Mouse (Mus musculus) lung, embryonic 15.5 days (tissue): ENCODE measurements around the gene Coro2a. TPM values are rescaled to one million over a fixed set of nuclear protein-coding genes. Genes with fewer than 3 reads are reported as not detected.
A peak's percentile ranks its signal among the peaks of the same experiment; 100 is the strongest.

Experiments
- ATAC-seq: fragments of 200-750 bp; cut with Nextera tagmentation; 2 replicates; pipeline ENCODE4 v1.8.0; 2017; ENCODE audit warnings: moderate number of reproducible peaks, borderline replicate concordance; ENCODE audit not compliant: low FRiP score, low TSS enrichment; ENCODE audit errors: extremely low read depth
- H3K27ac ChIP-seq: fragments of 300-500 bp; sonication (generic); 2 replicates; pipeline ENCODE4 v1.5.1; 2015; ENCODE audit warnings: moderate library complexity, mild to moderate bottlenecking, inconsistent platforms
- H3K27me3 ChIP-seq: fragments of 300-500 bp; sonication (generic); 2 replicates; pipeline ENCODE4 v1.6.1; 2015; ENCODE audit warnings: inconsistent platforms
- H3K36me3 ChIP-seq: fragments of 300-500 bp; sonication (generic); 2 replicates; pipeline ENCODE4 v1.6.1; 2015; ENCODE audit warnings: inconsistent platforms
- H3K4me1 ChIP-seq: fragments of 300-500 bp; sonication (generic); 2 replicates; pipeline ENCODE4 v1.6.1; 2015; ENCODE audit warnings: inconsistent platforms
- H3K4me2 ChIP-seq: fragments of 300-500 bp; sonication (generic); 2 replicates; pipeline ENCODE4 v1.6.1; 2015; ENCODE audit warnings: inconsistent platforms, mild to moderate bottlenecking, moderate library complexity
- H3K4me3 ChIP-seq: fragments of 300-500 bp; sonication (generic); 2 replicates; pipeline ENCODE4 v1.5.1; 2015; ENCODE audit warnings: mild to moderate bottlenecking, inconsistent platforms
- H3K9ac ChIP-seq: fragments of 300-500 bp; sonication (generic); 2 replicates; pipeline ENCODE4 v1.6.1; 2015; ENCODE audit warnings: inconsistent platforms
- H3K9me3 ChIP-seq: fragments of 300-500 bp; sonication (generic); 2 replicates; pipeline ENCODE4 v1.6.1; 2016; ENCODE audit warnings: inconsistent platforms
- WGBS: fragments of 180-500 bp; shearing (Covaris S2); methylation state at CpG from one replicate; pipeline ENCODE4 v1.1.7; 2015; 5-methylcytosine and 5-hydroxymethylcytosine counted together
- polyA plus RNA-seq: library from polyadenylated mRNA; unstranded; fragments of >200 nt; fragmentation: Nextera tagmentation; extraction: Ambion mirVana; gene quantifications from 2 replicates; pipeline ENCODE4 v1.2.1, GENCODE M21; 2015

Coro2a gene
- polyA plus RNA-seq, 1 experiment from 2014 or later = 5.3 TPM

DNA sequence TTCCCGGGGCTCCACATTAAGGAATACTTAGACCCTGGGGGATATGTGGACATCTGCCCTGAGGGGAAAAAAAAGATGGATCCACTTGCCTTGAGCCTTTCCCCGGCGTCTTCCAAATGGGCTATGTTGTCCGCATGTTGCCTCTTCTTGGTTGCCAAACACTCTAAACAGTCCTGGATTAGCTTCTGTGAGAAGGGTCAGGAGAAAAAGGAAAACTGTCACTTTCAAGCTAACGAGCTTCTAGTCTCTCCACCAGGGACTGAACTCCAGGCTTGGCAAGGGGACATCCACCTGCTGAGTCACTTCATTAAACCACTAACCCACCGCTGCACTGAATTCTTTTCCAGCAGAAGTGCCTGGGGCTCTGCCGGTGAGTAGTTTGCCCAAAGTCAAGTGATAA lies 69.1 kb downstream of the Coro2a start:
- Histone ChIP-seq H3K27me3 (peaks cover 44% of the 10 kb centered on the region), H3K4me2 (no peak overlapping the region), H3K27ac (no peak overlapping the region), H3K4me3 (no peak overlapping the region), H3K9ac (no peak overlapping the region), H3K4me1 (peaks cover 20% of the 10 kb centered on the region), H3K36me3 (no peaks in the 10 kb centered on the region), H3K9me3 (no peaks in the 10 kb centered on the region)
- no peak for ATAC-seq
- WGBS = 77% methylated on average over 7 of the region's 7 CpGs

DNA sequence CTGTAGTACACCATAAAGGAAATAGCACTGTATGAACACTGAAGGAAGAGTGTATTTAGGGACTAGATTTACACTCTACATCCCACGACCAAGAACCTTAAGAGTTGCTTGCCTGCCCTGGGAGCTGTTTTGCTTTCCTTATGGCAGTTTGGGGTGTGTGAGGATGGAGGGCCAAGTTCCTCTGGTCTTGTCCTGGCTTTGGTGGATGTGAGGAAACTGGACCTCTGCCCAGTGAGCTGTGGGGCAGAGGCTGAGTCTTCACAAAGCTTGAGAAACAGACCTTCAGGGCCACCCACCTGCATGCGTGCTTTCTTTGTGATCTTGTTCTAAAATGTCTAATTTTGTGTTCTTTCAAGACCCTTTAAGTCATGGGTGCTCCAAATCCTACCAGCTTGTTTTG lies 69.5 kb downstream of the Coro2a start:
- Histone ChIP-seq H3K27ac (no peak overlapping the region), H3K27me3 (peaks cover 40% of the 10 kb centered on the region), H3K4me1 (peaks cover 20% of the 10 kb centered on the region), H3K4me3 (no peak overlapping the region), H3K36me3 (no peaks in the 10 kb centered on the region), H3K9me3 (no peaks in the 10 kb centered on the region), H3K4me2 (no peak overlapping the region), H3K9ac (no peak overlapping the region)
- no peak for ATAC-seq
- 66% methylated on average over 2 of the region's 2 CpGs for WGBS

DNA sequence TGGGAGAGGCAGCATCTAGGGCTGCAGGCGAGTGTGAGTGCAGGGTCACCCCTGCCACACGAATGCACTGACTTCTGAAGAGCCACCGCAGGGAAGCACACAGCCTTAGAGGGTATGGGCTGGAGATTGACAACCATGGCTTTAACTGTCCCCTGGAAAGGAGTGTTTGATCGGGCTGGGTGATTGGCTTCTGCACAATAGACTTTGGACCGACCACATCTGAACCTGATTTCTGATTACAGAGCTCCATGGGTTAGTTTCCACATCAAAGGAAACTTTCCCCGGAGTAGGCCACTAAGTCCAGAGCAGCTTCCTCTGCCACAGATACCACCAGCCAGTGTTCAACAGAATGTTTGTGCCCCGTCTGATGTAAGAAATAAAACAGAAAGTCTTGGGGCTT lies 72.3 kb downstream of the Coro2a start:
- Histone ChIP-seq H3K4me2 (no peak overlapping the region), H3K4me1 (peaks cover 13% of the 10 kb centered on the region), H3K36me3 (no peaks in the 10 kb centered on the region), H3K9ac (no peak overlapping the region), H3K9me3 (no peaks in the 10 kb centered on the region), H3K27me3 (peaks cover 18% of the 10 kb centered on the region), H3K4me3 (no peak overlapping the region), H3K27ac (no peak overlapping the region)
- ATAC-seq = no peak
- 58% methylated on average over 7 of the region's 7 CpGs for WGBS

DNA sequence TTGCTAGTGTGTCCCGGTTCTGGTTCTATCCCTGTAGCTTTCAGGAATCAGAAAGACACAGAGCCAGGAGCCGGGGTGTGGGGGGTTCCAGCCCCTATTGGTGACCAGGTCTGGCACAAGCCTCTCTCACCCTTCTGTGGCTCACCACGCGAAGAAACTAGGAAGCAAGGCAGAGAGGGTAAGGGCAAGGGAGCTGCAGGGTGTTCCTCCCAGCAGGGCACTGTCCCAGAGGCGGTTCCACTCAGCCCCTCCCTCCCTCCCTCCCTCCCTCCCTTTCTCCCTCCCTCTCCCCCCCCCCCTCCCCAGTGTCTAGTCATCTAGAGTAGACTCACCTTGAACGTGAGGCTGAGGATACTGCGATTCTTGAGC lies 74.5 kb downstream of the Coro2a start:
- Histone ChIP-seq H3K9me3 (no peaks in the 10 kb centered on the region), H3K36me3 (no peaks in the 10 kb centered on the region), H3K27ac (no peak overlapping the region), H3K4me2 (peak overlapping the region; percentile 86), H3K27me3 (no peaks in the 10 kb centered on the region), H3K9ac (peak overlapping the region; percentile 46; the same call in 1 of the 2 replicates), H3K4me1 (peaks cover 5% of the 10 kb centered on the region; the same call in 1 of the 2 replicates), H3K4me3 (peak overlapping the region; percentile 38)
- 2% methylated on average over 7 of the region's 7 CpGs for WGBS
- ATAC-seq = peak; percentile 83; the same call in 1 of the 2 replicates

DNA sequence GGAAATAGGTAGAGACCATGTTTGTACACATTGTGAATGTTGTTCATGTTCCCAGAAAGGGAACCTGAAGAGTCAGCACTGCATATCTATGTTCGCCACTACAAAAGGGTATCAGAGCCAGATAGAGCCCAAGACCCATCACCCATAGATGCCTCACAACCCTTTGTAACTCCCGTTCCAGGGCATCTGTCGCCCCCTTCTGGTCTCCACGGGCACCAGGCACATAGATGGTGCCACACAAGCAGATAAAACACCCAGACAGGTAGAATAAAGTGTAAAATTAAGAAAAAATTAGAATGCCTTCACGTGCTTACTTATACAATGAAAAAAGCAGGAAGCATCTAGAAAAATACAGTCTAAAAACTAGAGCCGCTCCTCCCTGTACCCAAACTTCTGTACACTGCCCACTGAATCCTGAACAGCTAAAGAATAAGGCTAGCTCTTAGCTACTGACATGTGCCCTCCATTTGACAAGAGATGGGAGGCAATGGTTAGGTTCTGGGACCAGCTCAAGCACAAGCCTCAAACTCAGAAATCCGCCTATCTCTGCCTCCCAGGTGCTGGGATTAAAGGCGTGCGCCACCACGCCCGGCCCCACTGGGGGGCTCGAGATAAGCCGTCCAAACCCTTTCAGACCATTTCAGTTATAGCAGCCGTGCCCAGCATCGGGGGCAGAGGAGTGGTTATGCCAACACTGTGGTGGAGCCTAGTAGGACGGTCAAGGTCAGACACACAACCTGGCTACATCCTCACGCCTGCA lies 75.0 kb downstream of the Coro2a start:
- no peaks in the 10 kb centered on the region for H3K9me3 ChIP-seq
- peaks cover 5% of the 10 kb centered on the region; the same call in 1 of the 2 replicates for H3K4me1 ChIP-seq
- H3K4me3 ChIP-seq = peak overlapping the region; percentile 38
- H3K36me3 ChIP-seq = no peaks in the 10 kb centered on the region
- peak overlapping the region; percentile 86 for H3K4me2 ChIP-seq
- H3K27ac ChIP-seq = no peak overlapping the region
- WGBS = 23% methylated on average over 17 of the region's 17 CpGs
- H3K27me3 ChIP-seq = no peaks in the 10 kb centered on the region
- ATAC-seq = peak; percentile 29; the same call in 1 of the 2 replicates
- peak overlapping the region; percentile 46; the same call in 1 of the 2 replicates for H3K9ac ChIP-seq

DNA sequence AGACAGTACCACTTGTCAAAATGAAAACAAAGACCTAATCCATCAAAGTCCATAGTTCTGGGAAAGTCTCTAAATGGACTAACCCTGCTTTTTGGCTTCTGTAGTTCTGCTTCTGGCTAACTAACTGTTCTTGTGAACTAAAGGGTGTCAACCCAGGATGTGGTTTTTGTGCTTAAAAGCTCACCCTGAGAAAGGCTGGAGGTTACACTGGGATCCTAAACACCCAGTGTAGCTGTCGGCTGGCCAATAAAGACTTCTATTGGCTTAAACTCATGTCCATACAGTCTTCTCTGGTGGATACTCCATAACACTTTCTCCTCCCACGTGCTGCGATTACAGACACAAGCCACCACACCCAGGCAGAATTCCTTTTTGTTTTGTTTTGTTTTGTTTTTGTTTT lies 75.8 kb downstream of the Coro2a start:
- ATAC-seq = no peak
- Histone ChIP-seq H3K9me3 (no peaks in the 10 kb centered on the region), H3K4me3 (no peak overlapping the region), H3K9ac (no peak overlapping the region), H3K4me2 (no peak overlapping the region), H3K4me1 (peaks cover 5% of the 10 kb centered on the region; the same call in 1 of the 2 replicates), H3K27ac (no peak overlapping the region), H3K27me3 (no peaks in the 10 kb centered on the region), H3K36me3 (no peaks in the 10 kb centered on the region)
- 87% methylated on average over 3 of the region's 3 CpGs for WGBS

DNA sequence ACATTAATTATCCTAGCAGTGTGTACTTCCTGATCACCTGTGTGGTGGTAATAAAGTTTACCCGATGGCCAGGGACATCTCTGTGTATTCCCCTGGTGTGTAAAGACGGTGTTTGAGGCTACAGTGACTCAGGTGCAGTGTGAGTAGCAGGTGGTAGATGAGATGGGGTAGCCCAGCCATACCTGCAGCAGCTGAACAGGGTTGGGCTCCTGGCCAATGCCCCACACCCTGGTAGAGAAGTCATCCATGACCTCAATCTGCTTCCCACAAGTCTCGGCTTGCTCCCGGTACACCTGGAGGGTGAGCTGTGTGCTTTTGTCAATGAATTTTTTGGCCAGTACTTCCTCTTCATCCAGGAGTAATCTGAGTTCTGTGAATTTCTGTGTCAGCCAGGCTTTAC lies 78.7 kb downstream of the Coro2a start:
- Histone ChIP-seq H3K4me1 (peaks cover 5% of the 10 kb centered on the region; the same call in 1 of the 2 replicates), H3K36me3 (no peaks in the 10 kb centered on the region), H3K27ac (no peak overlapping the region), H3K4me2 (no peak overlapping the region), H3K4me3 (no peak overlapping the region), H3K27me3 (no peaks in the 10 kb centered on the region), H3K9me3 (no peaks in the 10 kb centered on the region), H3K9ac (no peak overlapping the region)
- WGBS = 82% methylated on average over 4 of the region's 4 CpGs
- ATAC-seq = no peak

DNA sequence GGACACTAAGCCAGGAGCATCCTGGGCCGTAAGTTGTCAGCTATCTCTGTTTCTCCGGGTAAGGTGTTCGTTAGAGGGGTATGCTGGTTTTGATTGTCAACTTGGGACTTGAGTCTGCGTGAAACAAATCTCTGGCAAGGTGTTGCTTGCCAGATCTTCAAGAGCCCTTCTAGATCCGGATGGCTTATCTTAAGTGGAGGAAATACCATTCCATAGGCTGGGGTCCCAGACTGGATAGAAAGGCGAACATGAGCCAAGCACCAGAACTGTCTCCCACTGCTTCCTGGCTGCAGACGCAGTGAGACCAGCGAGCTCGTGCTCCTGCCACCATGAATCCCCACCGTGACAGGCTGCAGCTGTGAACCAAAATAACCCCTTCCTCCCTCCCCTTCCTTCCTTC lies 80.5 kb downstream of the Coro2a start:
- Histone ChIP-seq H3K27ac (peak overlapping the region; percentile 35; the same call in 1 of the 2 replicates), H3K4me2 (no peak overlapping the region), H3K9me3 (no peaks in the 10 kb centered on the region), H3K4me1 (no peaks in the 10 kb centered on the region), H3K36me3 (no peaks in the 10 kb centered on the region), H3K27me3 (no peaks in the 10 kb centered on the region), H3K9ac (no peak overlapping the region), H3K4me3 (no peak overlapping the region)
- 50% methylated on average over 10 of the region's 10 CpGs for WGBS
- ATAC-seq = peak; percentile 52; the same call in 1 of the 2 replicates

DNA sequence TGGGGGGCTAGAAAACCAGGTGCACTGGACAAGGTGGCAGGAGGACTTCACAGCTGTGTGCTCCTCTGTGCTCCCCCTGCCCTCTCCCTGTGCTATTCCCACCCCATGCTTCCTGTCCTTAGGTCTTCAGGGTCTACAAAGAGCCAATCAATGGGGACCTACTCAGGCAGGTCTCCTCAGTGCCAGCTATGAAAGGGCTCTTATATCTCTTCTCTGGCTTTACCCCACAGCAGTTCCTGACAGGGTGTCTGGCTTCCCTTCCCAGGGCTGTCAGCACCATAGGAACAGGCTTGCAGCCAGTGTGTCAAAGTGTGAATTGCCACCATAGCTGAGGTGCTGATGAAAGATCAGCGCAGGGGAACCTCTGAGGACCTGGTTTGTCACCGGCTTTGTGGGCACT lies 81.5 kb downstream of the Coro2a start:
- H3K9ac ChIP-seq = no peak overlapping the region

DNA sequence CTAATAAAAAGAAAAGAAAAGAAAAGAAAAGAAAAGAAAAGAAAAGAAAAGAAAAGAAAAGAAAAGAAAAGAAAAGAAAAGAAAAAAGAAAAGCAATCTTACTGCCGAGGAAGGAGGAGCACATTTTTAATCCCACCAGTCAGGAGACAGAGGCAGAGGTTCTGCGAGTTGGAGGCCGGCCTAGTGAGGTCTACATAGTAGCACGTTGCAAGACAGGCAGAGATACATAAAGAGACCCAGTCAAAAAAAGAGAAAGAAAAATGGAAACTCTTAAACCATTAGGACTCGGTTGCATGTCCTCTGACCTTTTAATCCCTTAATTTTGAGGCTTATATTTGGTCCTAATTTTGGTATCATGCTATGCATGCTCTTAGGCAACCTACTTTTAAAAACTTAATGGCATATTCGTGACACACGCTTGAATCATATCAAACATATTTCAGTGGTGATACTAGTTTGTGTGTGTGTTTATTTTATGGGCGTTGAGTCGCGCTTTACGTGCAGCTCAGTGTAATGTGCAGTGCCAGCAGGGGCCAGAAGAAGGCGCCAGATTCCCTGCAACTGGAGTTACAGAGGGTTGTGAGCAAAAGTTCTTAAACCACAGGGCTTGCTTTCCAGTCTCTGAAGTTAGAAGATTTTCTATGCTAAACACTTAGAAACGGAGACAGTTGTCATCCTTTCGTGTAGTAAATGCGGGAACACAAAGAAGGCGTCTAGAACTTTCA lies 94.1 kb downstream of the Coro2a start:
- peak overlapping the region; percentile 57 for H3K4me3 ChIP-seq
- peak overlapping the region; percentile 95 for H3K4me2 ChIP-seq
- no peaks in the 10 kb centered on the region for H3K9me3 ChIP-seq
- ATAC-seq = peak; percentile 48; the same call in 1 of the 2 replicates
- H3K36me3 ChIP-seq = peaks cover 9% of the 10 kb centered on the region; the same call in 1 of the 2 replicates
- H3K27me3 ChIP-seq = peaks cover 13% of the 10 kb centered on the region
- no peak overlapping the region for H3K9ac ChIP-seq
- H3K4me1 ChIP-seq = peaks cover 6% of the 10 kb centered on the region
- H3K27ac ChIP-seq = peak overlapping the region; percentile 58; the same call in 1 of the 2 replicates
- WGBS = 7% methylated on average over 16 of the region's 16 CpGs

More for the DNA sequence above, 81.5 kb downstream of the Coro2a start:
- 0 out of 2 replicates have a peak, but pooled peaks have one; percentile 16 for ATAC-seq
- H3K4me1 ChIP-seq = no peaks in the 10 kb centered on the region
- WGBS = 54% methylated on average over 2 of the region's 2 CpGs
- H3K9me3 ChIP-seq = no peaks in the 10 kb centered on the region
- no peak overlapping the region for H3K27ac ChIP-seq
- H3K4me2 ChIP-seq = no peak overlapping the region
- no peaks in the 10 kb centered on the region for H3K27me3 ChIP-seq
- no peaks in the 10 kb centered on the region for H3K36me3 ChIP-seq
- H3K4me3 ChIP-seq = no peak overlapping the region

DNA sequence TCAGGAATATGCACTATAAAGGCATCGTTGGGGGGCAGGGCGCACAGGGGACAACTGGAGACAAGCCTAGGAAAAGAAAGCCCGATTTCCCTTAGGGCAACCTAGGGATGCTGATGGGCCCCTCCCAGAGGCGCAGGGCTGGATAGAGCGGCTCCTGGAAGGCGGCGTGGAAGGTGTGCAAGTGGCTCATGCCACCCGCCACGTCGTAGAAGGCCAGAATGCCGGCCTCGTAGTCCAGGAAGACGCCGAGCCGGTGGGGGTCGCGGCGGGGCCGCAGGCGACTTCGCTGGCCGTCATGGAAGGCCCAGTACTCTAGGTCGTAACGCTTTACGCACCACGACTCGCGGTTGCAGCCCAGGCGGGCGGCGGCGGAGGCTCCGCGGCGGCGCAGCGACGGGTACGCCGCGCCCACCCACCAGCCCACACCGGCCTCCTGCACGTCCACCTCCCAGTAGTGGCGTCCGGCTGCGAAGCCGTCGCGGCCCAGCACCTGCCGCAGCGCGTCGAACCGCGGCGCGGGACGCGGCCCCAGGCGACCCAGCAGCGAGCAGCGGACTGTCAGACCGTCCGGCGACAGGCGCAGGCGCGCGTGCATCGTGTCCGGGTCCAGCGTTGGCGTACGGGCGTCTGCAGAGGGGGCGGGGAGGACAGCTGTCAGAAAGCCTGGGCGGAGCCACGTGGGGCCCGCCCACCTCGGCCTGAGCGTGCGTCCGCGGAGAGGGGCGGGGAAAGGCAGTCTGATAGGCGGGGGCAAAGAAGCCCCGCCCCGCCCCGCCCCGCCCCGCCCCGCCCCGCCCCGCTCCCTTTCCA lies 95.0 kb downstream of the Coro2a start:
- WGBS = under 1% methylated on average over 89 of the region's 94 CpGs
- ATAC-seq = peak; percentile 97
- H3K36me3 ChIP-seq = peaks cover 16% of the 10 kb centered on the region; the same call in 1 of the 2 replicates
- H3K9ac ChIP-seq = peak overlapping the region; percentile 41
- H3K4me1 ChIP-seq = peaks cover 6% of the 10 kb centered on the region
- H3K4me3 ChIP-seq = peak overlapping the region; percentile 57
- no peaks in the 10 kb centered on the region for H3K9me3 ChIP-seq
- peak overlapping the region; percentile 95 for H3K4me2 ChIP-seq
- H3K27me3 ChIP-seq = peaks cover 13% of the 10 kb centered on the region
- 0 out of 2 replicates have a peak overlapping the region, but pooled peaks have one; percentile 58 for H3K27ac ChIP-seq
